Mouse (Mus musculus): ENCODE results near the gene Mad2l2.

Gene Mad2l2

DNA sequence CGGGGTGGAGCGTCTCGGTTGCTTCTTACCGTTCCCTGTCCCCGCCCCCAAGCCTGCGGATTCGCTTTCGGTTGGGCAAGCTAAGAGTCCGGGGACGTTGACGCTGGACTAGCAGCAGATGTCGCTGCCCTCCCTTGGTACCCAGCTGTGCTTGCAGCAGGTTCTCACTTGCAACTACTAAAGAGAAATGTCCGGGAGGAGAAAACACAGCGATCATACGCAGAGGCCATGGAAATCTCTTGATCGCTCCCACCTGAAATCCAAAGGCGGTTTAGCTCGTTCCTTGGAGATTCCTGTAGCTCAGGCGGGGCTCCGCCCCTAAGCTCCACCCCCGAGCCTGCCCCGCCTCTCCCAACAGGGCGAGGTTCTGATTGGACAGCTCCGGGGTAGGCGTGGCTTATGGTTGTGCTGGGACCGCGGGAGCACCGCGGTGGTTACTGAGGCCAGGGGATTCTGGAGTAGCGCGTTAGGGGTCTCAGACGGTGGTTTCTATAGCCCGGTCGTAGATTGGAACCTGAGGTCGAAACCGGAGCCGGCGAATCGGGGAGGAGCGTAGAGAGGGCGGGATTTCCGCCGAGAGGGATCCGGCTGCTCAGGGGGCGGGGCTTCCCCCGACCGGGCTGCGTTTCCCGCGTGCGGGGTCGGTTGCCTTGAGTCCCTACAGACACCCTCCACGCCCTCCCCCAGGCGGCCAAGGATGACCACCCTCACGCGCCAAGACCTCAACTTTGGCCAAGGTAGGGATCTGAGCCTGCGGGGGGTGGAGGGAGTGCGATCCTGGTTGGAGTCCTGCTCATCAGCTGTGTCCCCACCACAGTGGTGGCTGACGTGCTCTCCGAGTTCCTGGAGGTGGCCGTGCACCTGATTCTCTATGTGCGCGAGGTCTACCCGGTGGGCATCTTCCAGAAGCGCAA lies 10.2 kb downstream of the Mad2l2 start:
- DNase-seq (ENCODE audit: extremely low read depth, low read depth) = peak; percentile 90

DNA sequence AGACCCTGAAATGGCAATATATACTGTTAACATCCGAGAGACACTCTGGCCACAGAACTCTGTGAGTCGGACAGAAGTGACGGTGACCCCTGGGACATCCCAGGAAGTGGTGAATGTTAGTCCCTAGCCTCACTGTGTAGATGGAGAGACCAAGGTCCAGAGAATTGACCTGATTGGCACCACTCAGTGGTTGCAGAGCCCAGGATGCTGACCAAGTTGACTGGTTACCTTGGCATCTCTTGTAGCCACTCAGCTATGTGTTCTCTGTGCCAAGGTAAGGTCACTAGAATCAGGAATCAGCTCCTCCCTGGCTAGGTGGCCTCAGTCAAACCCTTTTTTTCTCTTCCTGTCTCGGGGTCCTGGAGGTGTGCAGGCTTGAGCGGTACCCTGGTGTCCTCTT lies 13.5 kb downstream of the Mad2l2 start:
- no peak for DNase-seq (ENCODE audit: extremely low read depth, low read depth)

- no peak for DNase-seq (ENCODE audit: extremely low read depth, low read depth)
These were observed 17.5 kb downstream of the Mad2l2 start for GRCm38 (mm10) chr4:148147714-148148113.

DNA sequence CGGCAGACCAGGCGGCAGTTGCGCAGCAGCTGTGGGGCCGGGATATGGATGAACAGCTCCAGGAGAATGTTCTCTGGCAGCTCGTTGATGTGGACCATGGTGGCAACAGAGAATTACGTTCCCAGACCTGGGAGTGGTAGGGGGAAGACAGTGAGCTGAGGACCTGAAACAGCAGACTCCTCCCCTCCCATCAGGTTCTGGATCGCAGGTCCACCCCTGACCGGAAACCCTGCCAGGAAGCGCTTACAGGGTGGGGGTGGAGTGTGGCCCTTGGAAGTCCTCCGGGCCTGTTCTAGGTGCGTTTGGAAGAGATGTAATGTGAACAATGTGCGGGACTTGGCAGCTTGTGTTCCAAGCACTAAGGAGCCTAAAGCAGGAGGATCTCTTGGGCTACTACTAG lies 19.4 kb downstream of the Mad2l2 start:
- no peak for DNase-seq (ENCODE audit: extremely low read depth, low read depth)

- no peak for DNase-seq (ENCODE audit: extremely low read depth, low read depth)
These were observed 20.1 kb downstream of the Mad2l2 start for GRCm38 (mm10) chr4:148150242-148150641.

GRCm38 (mm10) chr4:148150953-148151266 lies 20.7 kb downstream of the Mad2l2 start:
- DNase-seq (ENCODE audit: extremely low read depth, low read depth) = no peak

GRCm38 (mm10) chr4:148151267-148152168 lies 21.3 kb downstream of the Mad2l2 start, which contains the start of gene Fbxo6:
Gene Fbxo6, minus strand, starts transcription at chr4:148152140.
- DNase-seq (ENCODE audit: extremely low read depth, low read depth) = peak; percentile 92

DNA sequence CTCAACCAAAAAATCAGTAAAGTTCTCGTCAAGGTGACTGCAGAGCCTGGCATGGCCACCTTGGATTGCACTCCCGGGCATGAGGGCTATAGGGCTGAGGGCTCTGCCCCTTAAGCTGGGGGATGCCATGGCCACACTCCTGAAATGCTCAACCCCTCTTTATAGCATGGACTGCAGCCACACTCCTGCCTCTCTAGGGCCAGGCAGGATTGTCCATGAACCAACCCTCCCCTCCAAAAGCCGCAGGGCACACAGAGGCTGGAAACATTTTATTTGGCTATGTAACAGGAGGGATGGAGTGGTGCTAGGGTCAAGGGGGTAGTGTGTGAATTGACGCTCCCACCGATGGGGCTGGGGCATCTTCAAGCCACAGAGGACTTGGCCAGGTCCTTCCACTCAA lies 22.4 kb downstream of the Mad2l2 start:
- DNase-seq (ENCODE audit: extremely low read depth, low read depth) = no peak

- no peak for DNase-seq (ENCODE audit: extremely low read depth, low read depth)
These were observed 23.8 kb downstream of the Mad2l2 start for GRCm38 (mm10) chr4:148154006-148154405.

- DNase-seq (ENCODE audit: extremely low read depth, low read depth) = no peak
These were observed 24.8 kb downstream of the Mad2l2 start for GRCm38 (mm10) chr4:148154982-148155381.

DNA sequence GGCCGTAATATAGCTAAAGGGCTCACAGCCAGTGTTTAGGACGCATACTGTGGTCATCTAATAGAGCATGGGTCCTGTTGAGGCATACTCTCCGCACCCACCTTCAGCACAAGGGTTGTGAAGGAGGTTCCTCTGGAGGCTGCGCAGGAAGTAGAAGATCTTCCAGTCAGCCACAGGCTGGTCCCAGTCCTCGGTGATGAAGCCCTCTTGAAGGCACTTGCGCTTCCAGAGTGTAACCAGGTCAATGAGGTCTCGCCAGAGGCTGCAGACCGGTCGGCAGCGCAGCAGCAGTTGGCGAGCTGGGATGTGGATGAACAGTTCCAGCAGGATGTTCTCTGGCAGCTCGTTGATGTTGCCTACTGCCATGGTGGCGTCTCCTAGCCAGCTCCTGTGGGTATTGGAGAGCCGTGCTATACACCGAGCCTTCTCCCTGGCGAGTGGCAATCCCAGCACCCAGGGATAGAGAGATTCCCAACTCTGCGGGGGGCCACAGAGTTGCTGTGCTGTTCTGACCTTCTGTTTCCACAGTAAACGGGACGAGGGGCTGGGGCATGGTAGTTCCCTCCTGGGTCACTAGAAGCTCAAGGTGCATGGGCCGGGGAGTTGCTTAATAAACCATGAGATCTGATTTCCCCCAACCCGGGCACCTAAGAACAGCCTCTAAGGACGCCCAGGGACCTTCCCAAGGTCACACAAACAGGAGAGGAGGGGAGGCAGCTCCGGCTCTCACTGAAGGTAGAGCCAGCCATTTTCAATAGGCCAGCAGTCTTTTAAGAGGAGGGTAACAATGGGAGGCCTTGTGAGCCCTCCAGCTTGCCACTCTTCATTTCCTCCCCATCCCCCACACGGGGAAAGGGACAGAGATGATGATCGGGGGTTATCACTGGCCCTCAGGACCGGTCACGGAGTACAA lies 28.5 kb downstream of the Mad2l2 start:
- no peak for DNase-seq (ENCODE audit: extremely low read depth, low read depth)

GRCm38 (mm10) chr4:148159544-148160435 lies 29.6 kb downstream of the Mad2l2 start:
- peak; percentile 84 for DNase-seq (ENCODE audit: extremely low read depth, low read depth)

DNA sequence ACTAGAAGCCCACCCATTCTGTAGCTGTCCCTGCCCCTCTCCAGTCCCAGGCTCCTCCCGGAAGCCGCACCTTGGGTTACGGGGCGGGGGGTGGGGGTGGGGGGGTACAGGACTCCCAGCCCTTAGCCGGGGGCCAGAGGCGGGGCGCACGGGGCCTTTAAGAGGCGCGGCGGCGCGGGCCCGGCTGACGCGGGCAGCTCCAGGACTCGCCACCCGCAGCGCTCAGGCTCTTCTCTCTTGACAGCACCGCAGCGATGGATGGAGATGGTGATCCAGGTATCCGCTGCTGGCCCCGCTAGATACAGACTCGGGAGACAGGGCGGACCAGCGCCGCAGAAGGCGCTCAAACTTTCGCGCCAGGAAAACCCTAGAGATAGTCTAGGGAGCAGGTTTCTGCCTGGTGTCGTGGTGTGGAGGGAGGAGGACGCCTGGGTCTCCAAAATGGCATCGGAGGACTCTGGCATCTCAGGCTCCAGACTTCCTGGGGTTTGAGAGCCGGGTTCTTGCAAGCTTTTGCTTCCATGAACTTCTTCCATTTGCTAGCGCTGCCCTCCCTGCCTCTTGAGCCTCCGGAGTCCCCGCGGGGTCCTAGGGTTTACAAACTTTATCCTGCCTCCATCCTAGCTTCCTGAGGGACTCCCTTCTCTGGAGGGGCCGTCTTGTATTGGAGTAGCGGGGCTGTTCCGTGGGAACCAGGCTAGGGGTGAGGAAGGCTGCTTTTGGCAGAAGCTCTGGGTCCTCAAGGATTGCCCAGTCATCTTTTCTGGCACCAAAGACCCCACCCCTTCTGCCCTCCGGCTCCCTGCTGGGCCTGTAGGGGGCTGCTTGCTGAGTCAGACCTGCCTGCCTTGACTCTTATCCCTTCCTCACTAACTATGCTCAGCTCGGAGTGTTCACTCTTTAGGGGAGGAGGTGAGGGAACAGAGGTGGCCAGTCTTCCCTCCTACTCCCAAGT lies 30.5 kb downstream of the Mad2l2 start, which contains the start of the genes Fbxo44 and Fbxo2:
Gene Fbxo44, minus strand, starts transcription at position 47 of the 955 bp plus-strand sequence.
Gene Fbxo2, plus strand, starts transcription at position 186 of the 955 bp plus-strand sequence.
- no peak for DNase-seq (ENCODE audit: extremely low read depth, low read depth)

- no peak for DNase-seq (ENCODE audit: extremely low read depth, low read depth)
These were observed 33.8 kb downstream of the Mad2l2 start for GRCm38 (mm10) chr4:148164002-148164439.

DNA sequence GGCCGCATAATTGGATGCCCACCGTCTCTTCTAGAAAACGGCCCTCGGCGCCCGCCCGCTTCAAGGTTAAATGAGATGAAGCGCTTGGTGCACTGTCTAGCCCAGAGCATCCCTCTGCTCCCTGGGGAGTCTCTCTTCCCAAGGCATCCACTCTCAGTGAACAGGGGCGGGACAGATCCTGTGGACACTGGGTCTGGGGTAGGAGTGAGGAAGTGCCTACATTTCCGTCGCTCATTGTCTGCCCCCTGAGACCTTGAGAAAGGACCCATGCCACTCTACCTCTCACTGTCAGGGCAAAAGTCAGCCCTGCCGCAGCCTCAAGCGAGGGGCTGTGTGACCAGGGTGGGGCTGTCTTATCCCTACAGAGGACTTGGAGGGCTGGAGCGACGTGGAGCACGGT lies 34.3 kb downstream of the Mad2l2 start:
- no peak for DNase-seq (ENCODE audit: extremely low read depth, low read depth)

DNA sequence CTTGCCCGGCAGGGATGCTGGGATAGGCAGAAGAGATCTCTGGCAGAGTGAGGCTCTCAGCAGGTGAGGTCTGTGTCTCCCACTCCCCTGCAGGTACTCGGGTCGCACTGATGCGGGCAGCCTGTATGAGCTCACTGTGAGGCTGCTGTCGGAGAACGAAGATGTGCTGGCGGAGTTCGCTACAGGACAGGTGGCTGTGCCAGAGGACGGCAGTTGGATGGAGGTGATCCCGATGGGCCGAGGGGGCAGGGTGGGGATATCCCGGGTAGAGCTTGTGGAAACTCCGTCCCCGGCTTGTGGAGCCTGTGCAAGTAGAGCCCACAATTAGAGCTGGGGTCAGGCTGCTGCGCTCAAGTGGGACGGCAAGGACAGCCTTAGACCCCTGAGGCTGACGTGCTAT lies 35.4 kb downstream of the Mad2l2 start:
- DNase-seq (ENCODE audit: extremely low read depth, low read depth) = no peak

- DNase-seq (ENCODE audit: extremely low read depth, low read depth) = no peak
These were observed 36.2 kb downstream of the Mad2l2 start for GRCm38 (mm10) chr4:148166431-148166830.

DNA sequence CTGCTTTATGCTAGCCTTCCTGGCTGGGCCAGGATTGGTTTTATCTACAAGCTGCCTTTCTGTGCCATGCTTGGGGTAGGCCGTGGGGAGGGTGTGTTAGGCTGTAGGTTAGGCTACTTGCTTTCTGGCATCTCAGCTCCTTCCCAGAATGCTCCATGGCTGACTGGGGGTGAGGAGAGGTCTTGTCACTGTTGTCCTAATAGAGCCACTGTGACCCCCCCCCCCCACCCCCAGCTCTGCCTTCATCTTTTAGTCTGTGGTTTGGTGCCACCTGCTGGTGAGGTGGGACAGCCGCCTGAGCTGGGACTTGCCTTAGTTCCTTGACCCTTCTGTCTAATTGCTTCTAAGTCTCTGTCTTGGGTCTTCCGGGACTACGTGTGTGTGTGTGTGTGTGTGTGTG lies 36.8 kb downstream of the Mad2l2 start:
- DNase-seq (ENCODE audit: extremely low read depth, low read depth) = no peak

DNA sequence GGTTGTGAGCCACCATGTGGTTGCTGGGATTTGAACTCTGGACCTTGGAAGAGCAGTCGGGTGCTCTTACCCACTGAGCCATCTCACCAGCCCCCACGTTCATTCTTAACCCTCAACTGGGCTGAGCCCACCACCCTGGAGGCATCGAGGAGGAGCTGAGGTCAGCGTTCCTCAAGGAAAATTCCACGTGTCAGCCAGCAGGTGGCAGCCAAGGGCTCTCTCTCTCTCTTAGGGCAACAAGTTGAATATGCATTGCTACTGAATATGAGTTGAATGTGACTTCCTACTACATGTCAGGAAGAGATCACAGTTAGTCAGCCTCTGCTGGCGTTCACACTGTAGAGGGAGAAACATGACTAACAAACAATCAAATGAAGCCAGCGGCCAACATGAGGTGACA lies 38.1 kb downstream of the Mad2l2 start:
- peak; percentile 52 for DNase-seq (ENCODE audit: extremely low read depth, low read depth)
